Comparison of ENCODE assay signal across 7 mouse cellular contexts in genomic region chr7:141902791-141903190, GRCm38 (mm10). TPM values are rescaled to one million over a fixed set of nuclear protein-coding genes. Genes with fewer than 3 reads are reported as not detected.
DNase-seq lines count a peak whose midpoint lies in the region; ATAC-seq and TF ChIP-seq lines count a peak whose summit lies in the region.

No protein-coding gene starts in this region.

- ATAC-seq in lung, embryonic 14.5 days (ENCODE audit: insufficient read depth) = no peak
- no peak for ATAC-seq in embryonic facial prominence, embryonic 12.5 days (ENCODE audit: insufficient number of reproducible peaks, insufficient read depth, low FRiP score, low TSS enrichment)
- no peak for ATAC-seq in hindbrain, embryonic 13.5 days (ENCODE audit: low FRiP score)
- ATAC-seq in midbrain, embryonic 11.5 days (ENCODE audit: low FRiP score) = 0 out of 2 replicates have a peak, but pooled peaks have one; percentile 20

- H3K4me2 ChIP-seq in lung, embryonic 14.5 days = peak overlapping the region; percentile 82
- peak overlapping the region; percentile 67 for H3K4me2 ChIP-seq in embryonic facial prominence, embryonic 12.5 days (replicated peaks)
- H3K4me2 ChIP-seq in hindbrain, embryonic 13.5 days = peak overlapping the region; percentile 87
- H3K4me2 ChIP-seq in midbrain, embryonic 11.5 days = peak overlapping the region; percentile 53

- 63% methylated on average over 4 of the region's 4 CpGs for WGBS in lung, embryonic 14.5 days
- WGBS in embryonic facial prominence, embryonic 12.5 days = 71% methylated on average over 4 of the region's 4 CpGs
- WGBS in hindbrain, embryonic 13.5 days = 72% methylated on average over 4 of the region's 4 CpGs
- 68% methylated on average over 4 of the region's 4 CpGs for WGBS in midbrain, embryonic 11.5 days

- H3K36me3 ChIP-seq in lung, embryonic 14.5 days (ENCODE audit: insufficient read depth) = no peaks in the 10 kb centered on the region
- no peaks in the 10 kb centered on the region for H3K36me3 ChIP-seq in embryonic facial prominence, embryonic 12.5 days
- no peaks in the 10 kb centered on the region for H3K36me3 ChIP-seq in hindbrain, embryonic 13.5 days
- no peaks in the 10 kb centered on the region for H3K36me3 ChIP-seq in midbrain, embryonic 11.5 days (ENCODE audit: control insufficient read depth, insufficient read depth, low read length)

- peak overlapping the region; percentile 78 for H3K4me3 ChIP-seq in lung, embryonic 14.5 days (ENCODE audit: low read depth, low read length)
- H3K4me3 ChIP-seq in embryonic facial prominence, embryonic 12.5 days = peak overlapping the region; percentile 77
- peak overlapping the region; percentile 92 for H3K4me3 ChIP-seq in hindbrain, embryonic 13.5 days
- peak overlapping the region; percentile 34 for H3K4me3 ChIP-seq in midbrain, embryonic 11.5 days (ENCODE audit: low read depth, low read length)

- H3K9ac ChIP-seq in lung, embryonic 14.5 days = peak overlapping the region; percentile 51
- peak overlapping the region; percentile 50 for H3K9ac ChIP-seq in embryonic facial prominence, embryonic 12.5 days
- peak overlapping the region; percentile 71 for H3K9ac ChIP-seq in hindbrain, embryonic 13.5 days
- peak overlapping the region; percentile 72 for H3K9ac ChIP-seq in midbrain, embryonic 11.5 days (ENCODE audit: low read length)

- no peak for TF ChIP-seq CTCF in lung, embryonic 14.5 days (IDR thresholded peaks at IDR 0.05; ENCODE audit: low read depth)

- peak overlapping the region; percentile 58; the same call in 1 of the 2 replicates for H3K27ac ChIP-seq in lung, embryonic 14.5 days (ENCODE audit: low read depth)
- peak overlapping the region; percentile 54; the same call in 1 of the 2 replicates for H3K27ac ChIP-seq in embryonic facial prominence, embryonic 12.5 days
- peak overlapping the region; percentile 89 for H3K27ac ChIP-seq in hindbrain, embryonic 13.5 days
- no peak overlapping the region for H3K27ac ChIP-seq in midbrain, embryonic 11.5 days (ENCODE audit: low read depth, low read length)

- no peak for DNase-seq in lung, embryonic 14.5 days
- no peak for DNase-seq in lung, postnatal 36 days
- no peak for DNase-seq in midbrain, embryonic 11.5 days (ENCODE audit: low spot score, missing footprints)
- DNase-seq in cerebellum, adult 9-11 months = no peak
- DNase-seq in ovary, adult 18-20 months (ENCODE audit: low spot score) = no peak

- no peaks in the 10 kb centered on the region for H3K9me3 ChIP-seq in lung, embryonic 14.5 days (ENCODE audit: low read depth, low read length)
- no peaks in the 10 kb centered on the region for H3K9me3 ChIP-seq in embryonic facial prominence, embryonic 12.5 days
- no peaks in the 10 kb centered on the region for H3K9me3 ChIP-seq in hindbrain, embryonic 13.5 days
- H3K9me3 ChIP-seq in midbrain, embryonic 11.5 days (ENCODE audit: control insufficient read depth, low read length) = no peaks in the 10 kb centered on the region

- H3K27me3 ChIP-seq in lung, embryonic 14.5 days (ENCODE audit: insufficient read depth, low read length) = 0 out of 2 replicates have a peak, but pooled peaks cover 3% of the 10 kb centered on the region
- H3K27me3 ChIP-seq in embryonic facial prominence, embryonic 12.5 days = peaks cover 5% of the 10 kb centered on the region; the same call in 1 of the 2 replicates
- peaks cover 24% of the 10 kb centered on the region for H3K27me3 ChIP-seq in hindbrain, embryonic 13.5 days
- no peaks in the 10 kb centered on the region; the same call in 1 of the 2 replicates for H3K27me3 ChIP-seq in midbrain, embryonic 11.5 days (ENCODE audit: control insufficient read depth, insufficient read depth, low read length)

- H3K4me1 ChIP-seq in lung, embryonic 14.5 days (ENCODE audit: insufficient read depth) = peaks cover 13% of the 10 kb centered on the region
- H3K4me1 ChIP-seq in embryonic facial prominence, embryonic 12.5 days = peaks cover 15% of the 10 kb centered on the region
- peaks cover 36% of the 10 kb centered on the region for H3K4me1 ChIP-seq in hindbrain, embryonic 13.5 days (replicated peaks)
- H3K4me1 ChIP-seq in midbrain, embryonic 11.5 days (ENCODE audit: control insufficient read depth, insufficient read depth, low read length) = peaks cover 14% of the 10 kb centered on the region

RNA-seq across cellular contexts. Expression of gene Tollip, which starts 15.5 kb away (rescaled TPM):
- 50.3 and 54.5 TPM in 2 replicates for polyA plus RNA-seq in lung, embryonic 14.5 days (2014; fragmentation: Nextera tagmentation; extraction: Ambion mirVana)
- 45.7 and 46.5 TPM in 2 replicates for polyA plus RNA-seq in embryonic facial prominence, embryonic 12.5 days (2016; fragmentation: Nextera tagmentation; extraction: Ambion mirVana)
- 70.1 and 72.9 TPM in 2 replicates for polyA plus RNA-seq in hindbrain, embryonic 13.5 days (2015; fragmentation: Nextera tagmentation; extraction: Ambion mirVana)
- 55.5 and 56.4 TPM in 2 replicates for polyA plus RNA-seq in midbrain, embryonic 11.5 days (2014; fragmentation: Nextera tagmentation; extraction: Ambion mirVana)

RNA-seq across cellular contexts. Expression of gene Brsk2, which starts 46.8 kb away (rescaled TPM):
- 0.81 and 0.88 TPM in 2 replicates for polyA plus RNA-seq in lung, embryonic 14.5 days (2014; fragmentation: Nextera tagmentation; extraction: Ambion mirVana)
- 1.8 and 3.3 TPM in 2 replicates for polyA plus RNA-seq in embryonic facial prominence, embryonic 12.5 days (2016; fragmentation: Nextera tagmentation; extraction: Ambion mirVana)
- polyA plus RNA-seq in hindbrain, embryonic 13.5 days (2015; fragmentation: Nextera tagmentation; extraction: Ambion mirVana) = 22.5 and 24.5 TPM in 2 replicates
- polyA plus RNA-seq in midbrain, embryonic 11.5 days (2014; fragmentation: Nextera tagmentation; extraction: Ambion mirVana) = 9.9 and 11.4 TPM in 2 replicates

Comparison
In these comparisons a context has a peak if more than half of its experiments do, and no peak if none do; other contexts are left out.
1. H3K4me3 ChIP-seq: peak in every context shown above with its lines; median percentile 92 in hindbrain, embryonic 13.5 days; 78 in lung, embryonic 14.5 days; 77 in embryonic facial prominence, embryonic 12.5 days; 34 in midbrain, embryonic 11.5 days.